Mouse (Mus musculus): ENCODE measurements around the gene Atp7b. TPM values are rescaled to one million over a fixed set of nuclear protein-coding genes. Genes with fewer than 3 reads are reported as not detected.

The Atp7b gene
- total and polyA plus RNA-seq, 3 experiments: 29.4 to 32.5 TPM; not detected in 1

GRCm38 (mm10) chr8:22056850-22057249, 3.3 kb downstream of the Atp7b start (continued):
- TF ChIP-seq TBP (IDR thresholded peaks at IDR 0.05; ENCODE audit: low read depth, low read length): peak; percentile 75
- no peak for TF ChIP-seq ZNF384 (IDR thresholded peaks at IDR 0.05; ENCODE audit: low read depth, low read length)
- TF ChIP-seq GABPA (IDR thresholded peaks at IDR 0.05; ENCODE audit: low read depth, low read length): no peak
- TF ChIP-seq SIN3A (IDR thresholded peaks at IDR 0.05; ENCODE audit: low read length): peak; percentile 88
- TF ChIP-seq MAFK (IDR thresholded peaks at IDR 0.05; ENCODE audit: borderline replicate concordance, low read depth, low read length): no peak
- no peak for TF ChIP-seq KAT2A (conservative IDR thresholded peaks at IDR 0.05; ENCODE audit: low read depth, low read length)
- TF ChIP-seq ELF1 (IDR thresholded peaks at IDR 0.05; ENCODE audit: low read depth, low read length): no peak
- TF ChIP-seq TCF12 (IDR thresholded peaks at IDR 0.05; ENCODE audit: low read depth, low read length): peak; percentile 71
- peak; percentile 95 for TF ChIP-seq MYC (IDR thresholded peaks at IDR 0.05; ENCODE audit: low read depth, low read length)
- TF ChIP-seq ZMIZ1 (IDR thresholded peaks at IDR 0.05; ENCODE audit: low read depth, low read length): 0 out of 2 replicates have a peak, but pooled peaks have one; percentile 30

- Histone ChIP-seq H3K27ac (ENCODE audit: control insufficient read depth, low read depth, low read length) (peak overlapping the region; percentile 92), H3K36me3 (ENCODE audit: control insufficient read depth in 1 of 2, insufficient read depth in 2 of 2, low read length in 2 of 2) (peaks cover 0 to 32% of the 10 kb centered on the region in 2 experiments; a peak in 3 of 4 replicates), H3K4me3 (ENCODE audit: control insufficient read depth in 1 of 2, insufficient read depth in 1 of 2, low read depth in 2 of 2, low read length in 2 of 2) (peak overlapping the region in 1 of 2 experiments; percentile 16; a peak in 1 of 4 replicates), H3K4me1 (ENCODE audit: control insufficient read depth in 1 of 2, insufficient read depth in 2 of 2, low read length in 2 of 2) (peaks cover 14 to 32% of the 10 kb centered on the region in 2 experiments), H3K27me3 (ENCODE audit: control insufficient read depth in 1 of 2, insufficient read depth in 2 of 2, low read length in 2 of 2) (no peaks in the 10 kb centered on the region), H3K79me2 (ENCODE audit: control insufficient read depth, insufficient read depth, low read length, poor library complexity) (peaks cover 79% of the 10 kb centered on the region), H3K9me3 (replicated peaks; ENCODE audit: insufficient read depth, low read length) (no peaks in the 10 kb centered on the region), H3K9ac (ENCODE audit: control insufficient read depth, low read depth, low read length, poor library complexity, severe bottlenecking) (peak overlapping the region; percentile 53)
- peak; percentile 63 for DNase-seq (ENCODE audit: low read depth, low spot score)
- no peak for TF ChIP-seq MAFK (IDR thresholded peaks at IDR 0.05; ENCODE audit: borderline replicate concordance, low read depth, low read length)
- TF ChIP-seq TCF12 (IDR thresholded peaks at IDR 0.05; ENCODE audit: low read depth, low read length): no peak
- peak in 1 of 2 experiments; percentile 28; a peak in 2 of 4 replicates for TF ChIP-seq EP300 (IDR thresholded peaks at IDR 0.05; ENCODE audit: low read depth in 1 of 2, low read length in 2 of 2)
- TF ChIP-seq NELFE (IDR thresholded peaks at IDR 0.05; ENCODE audit: low read depth, low read length): 0 out of 2 replicates have a peak, but pooled peaks have one; percentile 13
- no peak for TF ChIP-seq TBP (IDR thresholded peaks at IDR 0.05; ENCODE audit: low read depth, low read length)
- TF ChIP-seq MAZ (IDR thresholded peaks at IDR 0.05; ENCODE audit: low read depth, low read length): no peak
- TF ChIP-seq POLR2AphosphoS5 (IDR thresholded peaks at IDR 0.05; ENCODE audit: borderline replicate concordance, low read depth, low read length): no peak
- no peak for TF ChIP-seq JUND (IDR thresholded peaks at IDR 0.05; ENCODE audit: low read depth, low read length)
- no peak for TF ChIP-seq CTCF (IDR thresholded peaks at IDR 0.05 in 2 of 3, conservative IDR thresholded peaks at IDR 0.05 in 1 of 3; ENCODE audit: control insufficient read depth in 1 of 3, insufficient read depth in 1 of 3, low read depth in 2 of 3, low read length in 3 of 3, poor library complexity in 1 of 3, severe bottlenecking in 1 of 3)
- no peak for TF ChIP-seq USF2 (IDR thresholded peaks at IDR 0.05; ENCODE audit: borderline replicate concordance in 1 of 2, insufficient read depth in 1 of 2, low read depth in 1 of 2, low read length in 2 of 2)
- TF ChIP-seq ZMIZ1 (IDR thresholded peaks at IDR 0.05; ENCODE audit: low read depth, low read length): no peak
- TF ChIP-seq E2F4 (IDR thresholded peaks at IDR 0.05; ENCODE audit: borderline replicate concordance, low read depth, low read length): no peak
- no peak for TF ChIP-seq MAX (IDR thresholded peaks at IDR 0.05; ENCODE audit: low read length)
- no peak for TF ChIP-seq GABPA (IDR thresholded peaks at IDR 0.05; ENCODE audit: low read depth, low read length)
- TF ChIP-seq ELF1 (IDR thresholded peaks at IDR 0.05; ENCODE audit: low read depth, low read length): no peak
- TF ChIP-seq UBTF (IDR thresholded peaks at IDR 0.05; ENCODE audit: borderline replicate concordance, insufficient read depth, low read depth, low read length): no peak
- no peak for TF ChIP-seq MEF2A (IDR thresholded peaks at IDR 0.05; ENCODE audit: extremely low read depth, insufficient replicate concordance, low read depth, low read length, poor library complexity, severe bottlenecking)
- no peak for TF ChIP-seq KAT2A (conservative IDR thresholded peaks at IDR 0.05; ENCODE audit: low read depth, low read length)
- peak; percentile 36; the same call in 1 of the 2 replicates for TF ChIP-seq BHLHE40 (IDR thresholded peaks at IDR 0.05; ENCODE audit: borderline replicate concordance, low read depth, low read length)
- TF ChIP-seq CHD1 (IDR thresholded peaks at IDR 0.05; ENCODE audit: low read depth, low read length): no peak
- no peak for TF ChIP-seq ZKSCAN1 (IDR thresholded peaks at IDR 0.05; ENCODE audit: low read depth, low read length)
- peak; percentile 77 for TF ChIP-seq USF1 (IDR thresholded peaks at IDR 0.05; ENCODE audit: low read depth, low read length)
- TF ChIP-seq POLR2A (IDR thresholded peaks at IDR 0.05; ENCODE audit: control insufficient read depth in 1 of 2, insufficient read depth in 1 of 2, low read depth in 1 of 2, low read length in 2 of 2, poor library complexity in 1 of 2): no peak
- no peak for TF ChIP-seq NRF1 (IDR thresholded peaks at IDR 0.05; ENCODE audit: insufficient read depth, low read depth, low read length, poor library complexity, severe bottlenecking)
- TF ChIP-seq RAD21 (IDR thresholded peaks at IDR 0.05; ENCODE audit: low read depth, low read length): no peak
- no peak for TF ChIP-seq CHD2 (IDR thresholded peaks at IDR 0.05; ENCODE audit: low read length)
- no peak for TF ChIP-seq POLR2AphosphoS2 (IDR thresholded peaks at IDR 0.05; ENCODE audit: low read length)
- TF ChIP-seq MYB (IDR thresholded peaks at IDR 0.05; ENCODE audit: low read depth, low read length): no peak
- TF ChIP-seq SIN3A (IDR thresholded peaks at IDR 0.05; ENCODE audit: low read length): peak; percentile 19; the same call in 1 of the 2 replicates
- no peak for TF ChIP-seq MYC (IDR thresholded peaks at IDR 0.05; ENCODE audit: low read depth, low read length)
- TF ChIP-seq ZC3H11A (IDR thresholded peaks at IDR 0.05; ENCODE audit: low read depth, low read length): no peak
- no peak for TF ChIP-seq GATA1 (IDR thresholded peaks at IDR 0.05; ENCODE audit: low read depth, low read length)
Measured at GRCm38 (mm10) chr8:22055492-22055877, 4.6 kb downstream of the Atp7b start.
